Mouse (Mus musculus): ENCODE data around the gene Lsamp.

Gene Lsamp

DNA sequence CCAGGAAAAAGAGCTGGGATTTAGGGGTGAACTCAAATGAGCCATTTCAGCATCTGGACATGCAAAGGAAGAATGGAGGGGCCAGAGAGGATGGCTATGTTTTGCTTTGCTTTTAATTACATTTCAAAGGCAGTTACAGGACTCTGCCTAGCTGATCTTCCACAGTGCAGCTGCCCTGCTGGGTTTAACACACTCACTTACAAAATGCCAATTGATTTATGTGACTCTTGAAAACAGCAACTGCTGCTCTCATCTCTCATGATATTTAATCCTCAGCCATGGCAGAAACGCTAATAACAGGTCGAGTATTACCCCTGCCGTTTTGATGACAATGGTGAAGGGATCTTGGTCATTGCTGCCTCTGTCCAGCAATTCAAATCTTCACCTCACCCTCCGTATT, 2139.7 kb downstream of the Lsamp start:
- Histone ChIP-seq H3K36me3 (ENCODE audit: control insufficient read depth, insufficient read depth, low read length, poor library complexity, severe bottlenecking) (no peaks in the 10 kb centered on the region), H3K27me3 (ENCODE audit: control insufficient read depth, insufficient read depth, low read length, poor library complexity, severe bottlenecking) (no peaks in the 10 kb centered on the region)

DNA sequence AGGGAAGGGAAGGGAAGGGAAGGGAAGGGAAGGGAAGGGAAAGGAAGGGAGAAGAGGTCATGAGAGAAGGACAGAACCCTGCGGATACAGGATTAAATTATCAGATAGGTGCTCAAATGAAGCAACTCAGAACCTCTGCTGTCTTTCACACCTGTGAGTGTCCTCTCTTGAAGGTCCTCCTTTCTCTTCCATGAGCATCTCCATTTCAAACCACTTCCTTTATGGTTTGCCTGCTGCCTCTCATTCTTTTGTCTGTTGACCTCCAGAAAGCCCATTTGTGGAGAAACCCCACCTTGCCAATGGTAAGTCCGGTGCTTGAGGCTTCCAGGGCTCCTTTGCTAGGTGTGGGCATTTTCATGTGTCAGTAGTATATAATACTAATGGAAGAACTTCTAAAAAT, 2141.9 kb downstream of the Lsamp start:
- Histone ChIP-seq H3K27me3 (ENCODE audit: control insufficient read depth, insufficient read depth, low read length, poor library complexity, severe bottlenecking) (no peaks in the 10 kb centered on the region), H3K36me3 (ENCODE audit: control insufficient read depth, insufficient read depth, low read length, poor library complexity, severe bottlenecking) (no peaks in the 10 kb centered on the region)
- no peak for DNase-seq (ENCODE audit: low read depth, low spot score)

More for the DNA sequence above, 2139.7 kb downstream of the Lsamp start:
- DNase-seq (ENCODE audit: low read depth, low spot score), result no peak

- no peaks in the 10 kb centered on the region for H3K36me3 ChIP-seq (ENCODE audit: control insufficient read depth, insufficient read depth, low read length, poor library complexity, severe bottlenecking)
- H3K27me3 ChIP-seq (ENCODE audit: control insufficient read depth, insufficient read depth, low read length, poor library complexity, severe bottlenecking), result no peaks in the 10 kb centered on the region
- no peak for DNase-seq (ENCODE audit: low read depth, low spot score)
Measured at GRCm38 (mm10) chr16:42147164-42147563, 2163.0 kb downstream of the Lsamp start.

DNA sequence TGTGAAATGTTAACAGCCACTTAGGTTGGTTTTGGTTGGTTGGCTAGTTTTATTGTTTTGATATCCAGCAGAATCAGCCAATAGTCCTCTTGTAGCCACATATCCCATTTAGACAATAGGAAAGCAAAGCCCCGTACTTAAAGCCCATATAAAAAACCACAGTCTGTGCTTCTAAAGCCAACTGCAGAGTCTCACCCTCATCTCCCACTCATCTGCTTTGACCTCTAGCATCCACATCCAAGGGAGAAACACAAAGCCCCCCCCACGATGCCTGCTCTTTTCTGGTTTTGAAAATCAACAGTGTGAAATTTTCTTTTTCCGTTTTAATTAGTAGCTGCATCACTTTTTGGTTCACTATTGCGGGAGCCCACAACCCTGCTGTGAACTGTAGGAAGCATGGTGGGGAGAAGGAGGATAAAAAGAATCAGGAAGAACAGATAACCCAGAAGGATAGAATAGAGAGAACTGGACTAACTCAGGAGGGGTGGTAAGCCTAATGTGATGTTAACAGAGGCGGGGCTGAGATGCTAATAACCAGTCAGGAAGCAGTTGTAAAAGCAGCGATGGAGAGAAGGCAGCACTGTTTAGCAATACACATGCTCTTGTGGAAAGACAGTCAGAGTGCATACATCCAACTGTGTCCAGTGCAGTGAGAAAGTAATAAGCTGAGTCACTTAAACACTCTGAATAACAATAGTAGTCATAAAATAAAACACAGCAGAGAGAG, 2165.2 kb downstream of the Lsamp start:
- DNase-seq (ENCODE audit: low read depth, low spot score), result no peak
- Histone ChIP-seq H3K27me3 (ENCODE audit: control insufficient read depth, insufficient read depth, low read length, poor library complexity, severe bottlenecking) (no peaks in the 10 kb centered on the region), H3K36me3 (ENCODE audit: control insufficient read depth, insufficient read depth, low read length, poor library complexity, severe bottlenecking) (no peaks in the 10 kb centered on the region)

GRCm38 (mm10) chr16:42152640-42153039, 2168.5 kb downstream of the Lsamp start:
- no peaks in the 10 kb centered on the region for H3K27me3 ChIP-seq (ENCODE audit: control insufficient read depth, insufficient read depth, low read length, poor library complexity, severe bottlenecking)
- no peaks in the 10 kb centered on the region for H3K36me3 ChIP-seq (ENCODE audit: control insufficient read depth, insufficient read depth, low read length, poor library complexity, severe bottlenecking)
- no peak for DNase-seq (ENCODE audit: low read depth, low spot score)

GRCm38 (mm10) chr16:42157816-42158215, 2173.7 kb downstream of the Lsamp start:
- no peaks in the 10 kb centered on the region for H3K36me3 ChIP-seq (ENCODE audit: control insufficient read depth, insufficient read depth, low read length, poor library complexity, severe bottlenecking)
- no peak for DNase-seq (ENCODE audit: low read depth, low spot score)
- H3K27me3 ChIP-seq (ENCODE audit: control insufficient read depth, insufficient read depth, low read length, poor library complexity, severe bottlenecking), result no peaks in the 10 kb centered on the region; the same call in 1 of the 2 replicates

GRCm38 (mm10) chr16:42164941-42165340, 2180.8 kb downstream of the Lsamp start:
- H3K27me3 ChIP-seq (ENCODE audit: control insufficient read depth, insufficient read depth, low read length, poor library complexity, severe bottlenecking), result no peaks in the 10 kb centered on the region; the same call in 1 of the 2 replicates
- peak; percentile 85 for DNase-seq (ENCODE audit: low read depth, low spot score)
- no peaks in the 10 kb centered on the region for H3K36me3 ChIP-seq (ENCODE audit: control insufficient read depth, insufficient read depth, low read length, poor library complexity, severe bottlenecking)

- H3K36me3 ChIP-seq (ENCODE audit: control insufficient read depth, insufficient read depth, low read length, poor library complexity, severe bottlenecking), result no peaks in the 10 kb centered on the region
- H3K27me3 ChIP-seq (ENCODE audit: control insufficient read depth, insufficient read depth, low read length, poor library complexity, severe bottlenecking), result no peaks in the 10 kb centered on the region
- no peak for DNase-seq (ENCODE audit: low read depth, low spot score)
Measured at GRCm38 (mm10) chr16:42168292-42168691, 2184.1 kb downstream of the Lsamp start.

DNA sequence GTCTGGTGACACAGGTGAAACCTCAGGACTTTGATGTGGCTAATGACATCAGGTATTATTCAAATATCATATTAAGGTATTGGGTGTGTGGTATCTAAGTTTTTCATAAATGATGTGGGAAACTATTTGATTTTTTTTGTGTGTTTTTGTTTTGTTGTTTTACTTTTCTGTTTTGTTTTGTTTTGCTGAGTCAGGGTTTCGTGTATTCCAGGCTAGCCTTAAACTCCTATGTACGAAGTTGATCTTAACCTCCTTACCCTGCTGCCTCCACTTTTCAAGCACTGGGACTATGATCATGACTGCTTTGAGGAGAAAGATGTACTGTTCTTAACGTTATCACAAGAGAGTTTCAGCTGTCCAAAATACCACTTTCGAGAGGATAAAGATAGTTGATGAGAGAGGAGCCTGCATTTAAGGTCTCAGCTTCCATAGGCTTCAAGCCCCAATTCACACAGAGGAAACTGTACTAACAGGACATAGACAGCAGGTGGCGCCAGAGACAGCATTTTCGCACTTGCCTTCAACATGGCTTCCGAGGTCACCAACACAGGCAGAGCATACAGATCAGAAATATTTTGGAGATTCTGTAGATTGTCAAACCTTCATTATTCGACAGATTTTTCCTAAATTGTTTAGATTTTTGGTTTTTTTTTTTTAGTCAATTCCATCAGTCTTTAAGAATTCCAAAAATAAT, 2185.4 kb downstream of the Lsamp start:
- Histone ChIP-seq H3K36me3 (ENCODE audit: control insufficient read depth, insufficient read depth, low read length, poor library complexity, severe bottlenecking) (no peaks in the 10 kb centered on the region), H3K27me3 (ENCODE audit: control insufficient read depth, insufficient read depth, low read length, poor library complexity, severe bottlenecking) (no peaks in the 10 kb centered on the region)
- peak; percentile 80 for DNase-seq (ENCODE audit: low read depth, low spot score)

DNA sequence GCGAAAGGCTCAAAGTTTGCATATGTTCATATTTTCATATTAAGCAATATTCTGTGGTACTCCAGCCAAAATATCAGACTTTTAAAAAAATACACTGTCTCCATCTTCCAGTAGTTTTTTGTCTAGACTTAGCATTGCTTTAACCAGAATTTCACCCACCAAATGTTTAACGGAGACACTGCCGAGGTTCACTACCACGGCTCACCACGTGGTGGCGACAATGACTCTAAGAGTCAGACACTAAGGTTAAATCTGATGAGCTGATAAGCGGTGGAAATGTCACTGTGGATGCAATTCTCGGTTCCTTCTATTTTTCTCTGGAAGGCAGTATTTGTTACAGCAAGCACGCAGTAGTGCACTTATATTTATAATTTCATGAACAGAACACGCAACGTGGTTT, 2188.3 kb downstream of the Lsamp start:
- no peaks in the 10 kb centered on the region for H3K27me3 ChIP-seq (ENCODE audit: control insufficient read depth, insufficient read depth, low read length, poor library complexity, severe bottlenecking)
- H3K36me3 ChIP-seq (ENCODE audit: control insufficient read depth, insufficient read depth, low read length, poor library complexity, severe bottlenecking), result no peaks in the 10 kb centered on the region
- peak; percentile 66 for DNase-seq (ENCODE audit: low read depth, low spot score)

- Histone ChIP-seq H3K36me3 (ENCODE audit: control insufficient read depth, insufficient read depth, low read length, poor library complexity, severe bottlenecking) (no peaks in the 10 kb centered on the region), H3K27me3 (ENCODE audit: control insufficient read depth, insufficient read depth, low read length, poor library complexity, severe bottlenecking) (no peaks in the 10 kb centered on the region)
- DNase-seq (ENCODE audit: low read depth, low spot score), result no peak
Measured at GRCm38 (mm10) chr16:42178866-42179265, 2194.7 kb downstream of the Lsamp start.

GRCm38 (mm10) chr16:42180025-42180424, 2195.9 kb downstream of the Lsamp start:
- H3K36me3 ChIP-seq (ENCODE audit: control insufficient read depth, insufficient read depth, low read length, poor library complexity, severe bottlenecking), result no peaks in the 10 kb centered on the region
- DNase-seq (ENCODE audit: low read depth, low spot score), result peak; percentile 13
- H3K27me3 ChIP-seq (ENCODE audit: control insufficient read depth, insufficient read depth, low read length, poor library complexity, severe bottlenecking), result no peaks in the 10 kb centered on the region

GRCm38 (mm10) chr16:42180473-42180872, 2196.3 kb downstream of the Lsamp start:
- Histone ChIP-seq H3K27me3 (ENCODE audit: control insufficient read depth, insufficient read depth, low read length, poor library complexity, severe bottlenecking) (no peaks in the 10 kb centered on the region), H3K36me3 (ENCODE audit: control insufficient read depth, insufficient read depth, low read length, poor library complexity, severe bottlenecking) (no peaks in the 10 kb centered on the region)
- DNase-seq (ENCODE audit: low read depth, low spot score), result no peak

- no peaks in the 10 kb centered on the region for H3K36me3 ChIP-seq (ENCODE audit: control insufficient read depth, insufficient read depth, low read length, poor library complexity, severe bottlenecking)
- peak; percentile 8 for DNase-seq (ENCODE audit: low read depth, low spot score)
Measured at GRCm38 (mm10) chr16:42189431-42190081, 2205.4 kb downstream of the Lsamp start.

More at GRCm38 (mm10) chr16:42189431-42190081, 2205.4 kb downstream of the Lsamp start:
- no peaks in the 10 kb centered on the region for H3K27me3 ChIP-seq (ENCODE audit: control insufficient read depth, insufficient read depth, low read length, poor library complexity, severe bottlenecking)
